Mouse (Mus musculus) stomach, postnatal 0 days (tissue): ENCODE measurements around the gene Atxn7l1.

ENCODE experiments used
- CTCF ChIP-seq: IDR thresholded peaks from 2 replicates; pipeline ENCODE4 v1.5.1; 2016; ENCODE audit warnings: antibody characterized with exemption, low read depth, mild to moderate bottlenecking, moderate library complexity
- EP300 ChIP-seq: optimal IDR thresholded peaks from 2 replicates; pipeline ENCODE3; 2016; ENCODE audit warnings: antibody characterized with exemption

GRCm38 (mm10) chr12:33335410-33335809 lies 187.9 kb downstream of the Atxn7l1 start:
- no peak for TF ChIP-seq CTCF
- TF ChIP-seq EP300 = no peak
